Mouse (Mus musculus) liver, adult 2 months (tissue): ENCODE data around the gene Crlf3. TPM values are rescaled to one million over a fixed set of nuclear protein-coding genes. Genes with fewer than 3 reads are reported as not detected.
"Not testable (repeated sequence)": the region's sequence is repeated elsewhere in the genome, so short reads cannot be mapped to it uniquely, and the experiment has no call there.

Experiments
- DNase-seq: peaks from one replicate; pipeline ENCODE4 v3.0.0-alpha.2; 2011; ENCODE audit warnings: low read depth, low spot score; ENCODE audit errors: extremely low read depth
- H3K27ac ChIP-seq: fragments of 200-500 bp; replicated peaks from 2 replicates; pipeline ENCODE4 v1.5.1; 2012; ENCODE audit warnings: low read depth, mild to moderate bottlenecking, control low read depth, inconsistent platforms, low read length; ENCODE audit not compliant: insufficient read depth
- H3K27me3 ChIP-seq: fragments of 200-500 bp; 2 replicates; pipeline ENCODE4 v1.6.1; 2012; ENCODE audit warnings: mild to moderate bottlenecking, moderate library complexity, low read length, inconsistent platforms; ENCODE audit not compliant: control insufficient read depth, insufficient read depth
- H3K36me3 ChIP-seq: fragments of 200-500 bp; 2 replicates; pipeline ENCODE4 v1.6.1; 2012; ENCODE audit warnings: low read length, inconsistent platforms; ENCODE audit not compliant: control insufficient read depth, insufficient read depth
- H3K4me1 ChIP-seq: fragments of 200-500 bp; 2 replicates; pipeline ENCODE4 v1.6.1; 2011; ENCODE audit warnings: low read length; ENCODE audit not compliant: control insufficient read depth, insufficient read depth
- H3K4me3 ChIP-seq: fragments of 200-500 bp; 2 replicates; pipeline ENCODE4 v1.5.1; 2011; ENCODE audit warnings: low read depth, mild to moderate bottlenecking, control low read depth, low read length, moderate library complexity; ENCODE audit not compliant: insufficient read depth
- H3K79me2 ChIP-seq: fragments of 200-500 bp; 2 replicates; pipeline ENCODE4 v1.6.1; 2012; ENCODE audit warnings: inconsistent platforms, mild to moderate bottlenecking, low read length, moderate library complexity; ENCODE audit not compliant: control insufficient read depth, insufficient read depth
- H3K9ac ChIP-seq: fragments of 200-500 bp; 2 replicates; pipeline ENCODE4 v1.6.1; 2012; ENCODE audit warnings: low read depth, mild to moderate bottlenecking, control low read depth, inconsistent platforms, low read length
- CTCF ChIP-seq: fragments of 200-500 bp; IDR thresholded peaks from 2 replicates; pipeline ENCODE4 v1.5.1; 2011; ENCODE audit warnings: low read depth, low read length, control low read depth
- POLR2A ChIP-seq: fragments of 200-500 bp; IDR thresholded peaks from 2 replicates; pipeline ENCODE4 v1.6.1; 2011; ENCODE audit warnings: low read length, control low read depth; ENCODE audit not compliant: insufficient read depth; ENCODE audit errors: extremely low read depth
- WGBS: fragments of 180-500 bp; shearing (Covaris S2); methylation state at CpG from one replicate; pipeline ENCODE4 v1.1.7; 2018; 5-methylcytosine and 5-hydroxymethylcytosine counted together
- polyA plus RNA-seq: library from polyadenylated mRNA; depleted of rRNA; stranded (reverse); fragments of >200 nt; gene quantifications from 2 replicates; pipeline ENCODE4 v1.2.3, GENCODE M21; 2012
- total RNA-seq: library from RNA; depleted of rRNA; stranded (reverse); fragments of >200 nt; gene quantifications from 2 replicates; pipeline ENCODE4 v1.2.3, GENCODE M21; 2014

The Crlf3 gene
- total and polyA plus RNA-seq, 2 experiments: 4.1 to 10.4 TPM

DNA sequence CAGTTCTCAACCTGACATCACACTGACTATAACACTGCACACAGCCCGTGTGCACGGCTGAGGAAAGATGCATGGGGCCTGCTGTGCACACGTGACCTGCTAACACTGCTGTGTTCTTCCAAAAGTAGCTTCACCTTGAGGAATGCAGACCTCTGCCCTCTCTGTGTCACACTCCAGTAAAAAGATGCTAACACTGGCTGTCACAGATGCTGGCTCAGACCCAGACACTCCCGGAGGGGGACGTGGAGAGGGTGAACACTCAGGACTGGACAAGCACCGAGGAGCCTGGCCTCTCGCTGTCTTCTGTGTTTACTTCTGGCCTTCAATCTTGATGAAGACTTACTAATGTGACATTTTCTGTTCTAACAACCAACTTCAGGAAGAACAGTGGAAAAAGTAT is 33.9 kb downstream of the Crlf3 start:
- no peak overlapping the region for H3K27ac ChIP-seq
- WGBS: 85% methylated on average over 7 of the region's 7 CpGs
- H3K4me3 ChIP-seq: no peak overlapping the region
- H3K27me3 ChIP-seq: no peaks in the 10 kb centered on the region
- peaks cover 12% of the 10 kb centered on the region for H3K36me3 ChIP-seq
- peaks cover 2% of the 10 kb centered on the region for H3K4me1 ChIP-seq
- no peaks in the 10 kb centered on the region for H3K79me2 ChIP-seq
- no peak overlapping the region for H3K9ac ChIP-seq
- no peak for DNase-seq
- TF ChIP-seq CTCF (no peak), POLR2A (no peak)

DNA sequence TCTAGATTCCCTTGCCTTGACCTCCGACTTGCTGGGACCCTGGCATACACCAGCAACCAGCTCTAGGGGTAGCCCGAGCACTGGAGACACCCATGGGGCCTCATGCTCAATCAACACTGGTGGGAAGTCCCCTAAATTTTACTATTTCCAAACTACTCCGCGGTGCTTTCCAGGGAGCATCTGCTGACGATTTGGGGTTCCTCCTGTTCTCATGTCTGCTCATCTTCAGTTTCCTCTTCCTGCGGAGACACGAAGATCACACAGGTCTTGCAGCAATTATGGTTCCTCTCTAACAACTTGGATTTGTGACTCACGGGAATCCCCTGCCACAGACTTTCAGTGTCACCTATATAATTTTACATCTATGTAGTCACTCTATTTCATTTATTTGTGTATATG is 37.4 kb downstream of the Crlf3 start:
- H3K27me3 ChIP-seq: no peaks in the 10 kb centered on the region
- no peak overlapping the region for H3K27ac ChIP-seq
- peaks cover 9% of the 10 kb centered on the region for H3K36me3 ChIP-seq
- H3K4me3 ChIP-seq: no peak overlapping the region
- WGBS: 79% methylated on average over 8 of the region's 8 CpGs
- peak; percentile 8 for DNase-seq
- no peaks in the 10 kb centered on the region for H3K79me2 ChIP-seq
- H3K4me1 ChIP-seq: peaks cover 2% of the 10 kb centered on the region
- H3K9ac ChIP-seq: no peak overlapping the region
- TF ChIP-seq CTCF (no peak), POLR2A (no peak)

DNA sequence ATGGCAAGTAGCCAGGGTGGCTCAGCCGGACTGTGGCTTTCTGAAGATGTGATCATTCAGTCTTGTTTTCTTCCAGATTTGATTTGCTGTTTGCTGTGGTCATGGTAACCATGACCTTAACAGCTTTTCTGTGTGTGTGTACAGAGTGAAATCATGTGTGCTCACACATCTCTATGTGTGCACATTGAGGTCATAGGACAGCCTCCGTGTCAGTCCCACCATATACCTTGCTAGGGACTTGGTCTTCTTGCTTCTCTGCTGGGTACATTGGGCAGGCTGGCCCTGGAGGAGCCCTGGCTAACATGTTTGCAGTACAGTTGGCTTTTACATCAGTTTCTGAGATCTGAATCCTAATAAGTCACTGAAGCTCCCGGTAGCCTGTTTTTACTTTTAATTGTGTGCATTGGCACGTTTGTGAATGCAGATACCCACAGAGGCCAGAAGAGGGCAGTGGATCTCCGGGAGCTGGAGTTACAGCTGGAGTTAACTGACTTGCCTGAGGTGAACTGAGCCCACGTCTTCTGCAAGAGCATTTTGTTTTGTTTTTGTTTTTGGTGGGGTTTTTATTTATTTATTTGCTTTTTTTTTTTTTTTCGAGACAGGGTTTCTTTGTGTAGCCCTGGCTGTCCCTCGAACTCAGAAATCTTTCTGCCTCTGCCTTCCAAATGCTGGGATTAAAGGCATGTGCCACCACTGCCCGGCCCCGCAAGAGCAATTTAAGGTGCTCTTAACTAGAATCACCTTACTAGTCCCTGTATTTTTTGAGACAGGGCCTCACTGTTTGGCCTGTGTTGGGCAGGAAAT is 38.0 kb downstream of the Crlf3 start:
- Histone ChIP-seq H3K4me3 (no peak overlapping the region; the same call in 1 of the 2 replicates), H3K36me3 (peaks cover 6% of the 10 kb centered on the region), H3K79me2 (no peaks in the 10 kb centered on the region), H3K27ac (no peak overlapping the region), H3K9ac (peak overlapping the region; percentile 65; the same call in 1 of the 2 replicates), H3K27me3 (no peaks in the 10 kb centered on the region), H3K4me1 (peaks cover 2% of the 10 kb centered on the region)
- DNase-seq: peak; percentile 61
- peak; percentile 81 for TF ChIP-seq CTCF
- TF ChIP-seq POLR2A: no peak
- 36% methylated on average over 10 of the region's 10 CpGs for WGBS

- Histone ChIP-seq H3K27ac (no peak overlapping the region), H3K9ac (no peak overlapping the region), H3K4me3 (no peak overlapping the region), H3K79me2 (no peaks in the 10 kb centered on the region), H3K4me1 (no peaks in the 10 kb centered on the region), H3K36me3 (peaks cover 17% of the 10 kb centered on the region), H3K27me3 (no peaks in the 10 kb centered on the region)
- TF ChIP-seq CTCF: no peak
- TF ChIP-seq POLR2A: no peak
- WGBS: 87% methylated on average over 8 of the region's 8 CpGs
- DNase-seq: no peak
Measured at GRCm38 (mm10) chr11:80037495-80037894, 43.3 kb downstream of the Crlf3 start.

DNA sequence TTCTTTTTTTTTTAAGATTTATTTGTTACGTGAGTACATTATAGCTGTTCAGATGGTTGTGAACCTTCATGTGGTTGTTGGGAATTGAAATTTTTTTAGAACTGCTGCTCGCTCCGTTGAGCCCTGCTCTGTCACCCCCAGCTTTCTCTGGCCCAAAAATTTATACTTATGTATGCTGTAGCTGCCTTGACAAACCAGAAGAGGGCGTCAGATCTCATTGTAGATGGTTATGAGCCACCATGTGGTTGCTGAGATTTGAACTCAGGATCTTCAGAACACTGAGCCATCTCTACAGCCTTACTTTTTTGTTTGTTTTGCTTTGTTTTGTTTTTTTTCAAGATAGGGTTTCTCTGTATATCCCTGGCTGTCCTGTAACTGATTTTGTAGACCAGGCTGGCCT is 59.5 kb downstream of the Crlf3 start:
- no peak for TF ChIP-seq POLR2A
- no peak for TF ChIP-seq CTCF
- Histone ChIP-seq H3K9ac (no peak overlapping the region), H3K27ac (no peak overlapping the region), H3K27me3 (no peaks in the 10 kb centered on the region), H3K79me2 (no peaks in the 10 kb centered on the region), H3K36me3 (peaks cover 50% of the 10 kb centered on the region), H3K4me3 (no peak overlapping the region), H3K4me1 (no peaks in the 10 kb centered on the region)
- no peak for DNase-seq
- WGBS: 92% methylated on average over 4 of the region's 4 CpGs

DNA sequence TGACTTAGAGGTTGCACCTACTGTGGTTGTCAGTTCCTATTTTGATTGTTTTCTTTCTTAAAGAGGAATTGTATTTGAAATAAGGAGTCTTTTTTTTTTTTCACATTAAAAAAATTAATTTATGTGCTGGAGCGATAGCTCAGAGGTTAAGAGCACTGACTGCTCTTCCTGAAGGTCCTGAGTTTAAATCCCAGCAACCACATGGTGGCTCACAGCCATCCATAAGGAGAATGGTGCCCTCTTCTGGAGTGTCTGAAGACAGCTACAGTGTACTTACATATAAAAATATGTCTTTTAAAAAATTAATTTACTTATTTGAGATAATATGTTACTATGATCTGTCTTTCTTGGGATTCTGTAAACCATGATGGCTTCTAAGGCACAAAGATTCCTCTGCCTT is 61.0 kb downstream of the Crlf3 start:
- Histone ChIP-seq H3K36me3 (peaks cover 44% of the 10 kb centered on the region), H3K27me3 (no peaks in the 10 kb centered on the region), H3K27ac (no peak overlapping the region), H3K79me2 (no peaks in the 10 kb centered on the region), H3K4me3 (no peak overlapping the region), H3K4me1 (no peaks in the 10 kb centered on the region), H3K9ac (no peak overlapping the region)
- 91% methylated on average over 1 of the region's 1 CpGs for WGBS
- DNase-seq: no peak
- TF ChIP-seq POLR2A (no peak), CTCF (no peak)

DNA sequence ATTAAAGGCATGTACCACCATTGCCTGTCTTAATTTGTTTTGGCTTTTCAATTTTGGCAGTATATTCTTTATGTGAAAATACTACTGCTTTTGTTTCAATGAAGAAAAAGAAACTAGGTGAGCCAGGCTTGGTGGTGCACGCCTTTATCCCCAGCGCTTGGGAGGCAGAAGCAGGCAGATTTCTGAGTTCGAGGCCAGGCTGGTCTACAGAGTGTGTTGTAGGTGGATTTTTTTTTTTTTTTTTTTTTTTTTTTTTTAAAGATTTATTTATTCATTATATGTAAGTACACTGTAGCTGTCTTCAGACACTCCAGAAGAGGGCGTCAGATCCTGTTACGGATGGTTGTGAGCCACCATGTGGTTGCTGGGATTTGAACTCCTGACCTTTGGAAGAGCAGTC is 64.3 kb downstream of the Crlf3 start:
- not testable (repeated sequence) for H3K27me3 ChIP-seq, H3K79me2 ChIP-seq, H3K4me1 ChIP-seq, H3K27ac ChIP-seq, DNase-seq, H3K4me3 ChIP-seq, H3K9ac ChIP-seq
- peaks cover 37% of the 10 kb centered on the region for H3K36me3 ChIP-seq
- 82% methylated on average over 5 of the region's 5 CpGs for WGBS
